Mouse (Mus musculus) kidney, postnatal 4 days (tissue): ENCODE measurements at regions not wholly inside any gene's neighbourhood (a gene's known extent, or its start where the extent isn't known, plus 50 kb on each side); places are given as distances from the start of the nearest gene placed in this dataset.
A peak's percentile ranks its signal among the peaks of the same experiment; 100 is the strongest.
"Not testable (repeated sequence)": the region's sequence is repeated elsewhere in the genome, so short reads cannot be mapped to it uniquely, and the experiment has no call there.

Experiments
- DNase-seq, 2 experiments: peaks; one replicate each; pipeline ENCODE4 v3.0.0; 2021; ENCODE audit warnings: mixed read lengths in 2 of 2

DNA sequence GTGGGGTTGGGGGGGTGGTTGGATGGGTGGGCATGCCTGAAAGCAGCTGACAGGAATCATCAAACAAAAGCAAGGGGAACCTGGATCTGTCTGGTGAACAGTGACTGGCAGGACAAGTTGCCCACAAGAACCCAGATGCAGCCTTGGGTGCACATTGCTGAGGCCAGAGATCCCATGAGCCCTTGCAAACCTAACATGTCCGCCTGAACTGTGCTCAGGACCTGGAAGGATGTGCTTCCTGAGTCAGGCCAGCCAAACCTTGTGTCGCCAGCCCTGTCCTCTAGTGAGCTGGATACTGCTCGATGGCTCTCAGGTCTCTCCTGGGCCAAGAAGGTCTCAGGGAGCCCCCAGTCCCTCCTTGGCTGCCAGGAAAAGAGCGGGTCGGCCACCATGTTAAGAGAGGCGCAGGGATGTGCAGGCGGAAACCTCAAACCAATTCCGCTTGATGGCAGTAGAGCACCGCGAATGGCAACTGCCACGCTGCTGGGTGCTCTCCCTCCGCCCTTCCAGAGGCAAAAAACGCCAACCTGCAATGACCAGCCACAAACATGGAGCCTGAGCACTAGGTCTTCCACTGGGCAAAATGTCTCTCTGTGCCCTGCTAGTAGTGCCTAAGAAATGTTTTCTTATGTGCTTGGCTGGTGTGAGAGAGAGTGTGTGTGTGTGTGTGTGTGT lies 140.2 kb downstream of the Pls3 start:
- DNase-seq: peak in 1 of 2 experiments; percentile 84

DNA sequence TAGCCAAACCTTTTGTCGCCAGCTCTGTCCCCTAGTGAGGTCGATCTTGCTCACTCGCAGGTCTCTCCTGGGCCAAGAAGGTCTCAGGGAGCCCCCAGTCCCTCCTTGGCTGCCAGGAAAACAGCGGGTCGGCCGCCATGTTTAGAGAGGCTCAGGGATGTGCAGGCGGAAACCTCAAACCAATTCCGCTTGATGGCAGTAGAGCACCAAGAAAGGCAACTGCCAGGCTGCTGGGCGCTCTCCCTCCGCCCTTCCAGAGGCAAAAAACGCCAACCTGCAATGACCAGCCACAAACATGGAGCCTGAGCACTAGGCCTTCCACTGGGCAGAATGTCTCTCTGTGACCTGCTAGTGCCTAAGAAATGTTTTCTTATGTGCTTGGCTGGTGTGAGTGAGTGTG lies 141.3 kb downstream of the Pls3 start:
- DNase-seq: peak in 1 of 2 experiments; percentile 94

DNA sequence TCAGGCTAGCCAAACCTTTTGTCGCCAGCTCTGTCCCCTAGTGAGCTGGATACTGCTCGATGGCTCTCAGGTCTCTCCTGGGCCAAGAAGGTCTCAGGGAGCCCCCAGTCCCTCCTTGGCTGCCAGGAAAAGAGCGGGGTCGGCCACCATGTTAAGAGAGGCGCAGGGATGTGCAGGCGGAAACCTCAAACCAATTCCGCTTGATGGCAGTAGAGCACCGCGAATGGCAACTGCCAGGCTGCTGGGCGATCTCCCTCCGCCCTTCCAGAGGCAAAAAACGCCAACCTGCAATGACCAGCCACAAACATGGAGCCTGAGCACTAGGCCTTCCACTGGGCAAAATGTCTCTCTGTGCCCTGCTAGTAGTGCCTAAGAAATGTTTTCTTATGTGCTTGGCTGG lies 145.2 kb downstream of the Pls3 start:
- peak in 1 of 2 experiments; percentile 86 for DNase-seq

DNA sequence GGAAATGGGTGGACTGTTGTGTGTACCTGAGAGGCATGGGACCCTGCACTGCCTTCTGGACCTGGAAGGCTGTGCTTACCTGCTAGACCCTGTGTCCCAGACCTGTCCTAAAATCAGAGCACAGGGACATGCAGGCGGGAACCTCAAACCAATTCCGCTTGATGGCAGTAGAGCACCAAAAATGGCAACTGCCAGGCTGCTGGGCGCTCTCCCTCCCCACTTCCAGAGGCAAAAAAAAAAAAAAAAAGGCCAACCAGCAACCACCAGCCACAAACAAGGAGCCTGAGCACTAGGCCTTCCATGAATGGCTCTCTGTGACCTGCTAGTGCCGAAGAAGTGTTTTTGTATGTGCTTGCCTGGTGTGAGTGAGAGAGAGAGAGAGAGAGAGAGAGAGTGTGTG lies 146.5 kb downstream of the Pls3 start:
- DNase-seq: peak in 1 of 2 experiments; percentile 70

DNA sequence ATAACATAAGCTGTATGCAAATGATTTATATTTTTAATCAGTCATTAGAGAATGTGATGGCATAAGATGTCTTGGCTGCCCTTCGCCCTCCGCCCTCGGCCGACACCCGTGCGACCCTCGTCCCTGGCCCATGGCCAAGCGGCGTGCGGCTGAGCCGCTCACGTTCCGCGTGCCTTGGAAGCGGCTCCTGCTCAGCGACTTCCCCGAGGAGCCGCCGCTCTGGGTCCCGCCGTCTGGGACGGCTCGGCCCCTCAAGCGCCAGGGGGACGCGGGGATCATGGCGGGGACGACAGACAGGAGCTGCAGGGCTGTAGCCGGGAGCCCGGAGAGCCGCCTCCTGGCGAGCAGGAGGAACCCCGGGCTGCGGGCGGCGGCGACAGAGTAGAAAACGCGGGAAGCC lies 145.5 kb upstream of the Rab39b start:
- peak in 1 of 2 experiments; percentile 7 for DNase-seq

DNA sequence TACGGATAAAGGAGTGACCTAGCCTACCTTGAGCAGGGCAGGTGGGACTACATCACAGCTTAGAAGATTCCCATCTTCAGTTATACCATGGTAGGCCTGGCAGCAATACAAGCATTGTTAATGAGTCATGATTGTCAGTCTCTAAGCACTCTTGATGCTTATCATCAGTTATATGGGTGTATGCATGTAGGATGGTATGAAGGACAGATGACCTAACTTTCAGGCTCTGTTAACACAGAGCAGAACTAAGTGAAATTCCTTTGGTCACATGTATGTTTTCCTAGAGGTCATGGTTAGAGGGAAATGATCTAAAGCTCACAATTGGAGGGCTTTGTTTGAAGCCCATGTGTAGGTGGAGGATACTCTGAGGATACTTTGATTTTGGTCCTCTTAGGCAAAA lies 121.9 kb upstream of the Rab39b start:
- no peak for DNase-seq

DNA sequence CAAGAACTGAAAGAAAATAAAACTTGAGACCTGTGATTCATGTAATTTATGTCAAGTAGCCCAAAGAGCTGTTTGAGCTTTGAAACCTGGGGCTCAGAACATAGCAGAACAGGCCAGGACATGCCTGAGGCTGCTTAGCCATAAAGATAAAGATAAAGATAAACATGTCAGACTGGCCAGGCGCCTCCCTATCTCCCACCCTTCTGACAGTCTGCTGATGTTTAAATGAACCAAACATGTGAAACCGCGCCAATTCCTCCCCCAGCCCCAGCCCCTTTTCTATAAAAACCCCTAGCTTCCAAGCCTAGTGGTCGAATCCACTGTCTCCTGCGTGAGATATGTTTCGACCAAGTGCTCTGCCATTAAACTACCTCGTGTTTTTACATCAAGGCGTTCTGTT lies 97.2 kb upstream of the Rab39b start:
- DNase-seq: not testable (repeated sequence)

DNA sequence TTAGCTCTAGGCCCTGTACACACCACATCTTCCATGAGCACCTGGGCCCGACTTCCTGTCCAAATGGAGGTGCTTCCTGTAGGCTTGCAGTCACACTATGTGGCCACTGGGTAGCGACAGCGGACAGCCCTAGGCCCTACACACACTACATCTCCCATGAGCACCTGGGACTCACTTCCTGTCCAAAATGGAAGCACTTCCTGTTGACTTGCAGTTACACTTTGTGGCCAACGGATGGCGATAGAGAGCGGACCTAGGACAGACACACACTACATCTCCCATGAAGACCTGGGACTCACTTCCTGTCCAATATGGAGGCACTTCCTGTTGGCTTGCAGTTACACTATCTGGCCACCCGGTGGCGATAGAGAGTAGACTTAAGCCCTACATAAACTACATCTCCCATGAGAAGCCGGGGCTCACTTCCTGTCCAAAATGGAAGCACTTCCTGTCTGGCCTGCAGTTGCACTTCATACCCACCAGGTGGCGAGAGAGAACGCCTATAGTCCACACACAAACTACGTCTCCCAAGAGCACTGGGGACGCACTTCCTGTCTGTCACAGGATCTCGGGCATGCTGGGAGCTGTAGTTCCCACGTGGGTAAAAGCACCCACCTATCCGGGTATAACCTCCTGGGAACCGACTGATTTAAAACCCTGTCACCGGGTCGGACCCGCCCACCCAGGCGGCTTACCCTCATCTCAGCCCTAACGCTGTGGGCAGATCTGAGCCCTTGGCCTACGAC lies 96.1 kb upstream of the Rab39b start:
- DNase-seq: peak; percentile 88 to 93

DNA sequence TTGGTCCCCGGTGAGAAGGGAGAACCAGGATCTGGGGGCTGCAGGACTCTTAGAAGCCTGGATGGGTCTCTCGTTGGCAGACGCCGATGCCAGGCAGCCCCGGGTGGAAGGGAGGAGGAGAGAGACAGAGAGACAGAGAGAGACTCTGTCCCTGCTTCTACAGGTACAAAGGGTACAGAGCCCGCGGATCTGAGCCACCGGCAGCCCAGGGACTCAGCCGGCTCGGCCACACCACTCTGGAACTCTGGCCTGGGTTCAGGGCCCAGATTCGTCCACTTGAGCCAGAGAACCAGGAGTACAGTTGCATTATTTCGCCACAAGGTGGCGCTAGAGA lies 95.5 kb upstream of the Rab39b start:
- DNase-seq: no peak

DNA sequence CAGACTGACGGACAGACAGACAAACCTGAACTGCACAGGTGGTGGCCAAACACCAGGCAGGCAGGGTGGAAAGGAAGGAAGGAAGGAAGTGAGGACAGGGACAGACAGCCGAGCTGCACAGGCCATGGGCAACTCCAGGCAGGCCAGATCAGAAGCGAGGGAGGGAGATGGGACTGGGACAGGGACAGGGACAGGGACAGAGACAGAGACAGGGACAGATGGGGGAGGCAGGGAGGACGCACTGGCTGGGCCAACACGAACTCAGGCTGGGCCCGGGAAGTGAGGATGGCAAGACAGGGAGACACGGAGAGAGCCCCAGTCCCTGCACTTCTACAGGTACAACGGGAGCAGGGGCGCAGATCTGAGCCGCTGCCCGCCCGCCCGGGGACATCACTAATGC lies 94.9 kb upstream of the Rab39b start:
- peak in 1 of 2 experiments; percentile 32 for DNase-seq

DNA sequence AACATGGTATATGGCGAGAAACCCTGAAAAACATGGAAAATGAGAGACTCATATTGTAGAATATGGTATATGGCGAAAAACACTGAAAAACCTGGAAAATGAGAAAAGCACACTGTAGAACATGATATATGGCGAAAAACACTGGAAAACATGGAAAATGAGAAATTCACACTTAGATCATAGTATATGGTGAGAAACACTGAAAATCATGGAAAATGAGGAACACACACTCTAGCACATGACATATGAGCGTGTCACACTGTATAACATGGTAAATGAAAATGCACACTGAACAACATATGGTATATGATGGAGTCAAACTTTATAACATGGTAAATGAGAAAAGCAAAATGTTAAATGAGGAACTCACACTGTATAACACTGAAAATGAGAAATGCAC lies 89.6 kb upstream of the Rab39b start:
- peak in 1 of 2 experiments; percentile 2 for DNase-seq

DNA sequence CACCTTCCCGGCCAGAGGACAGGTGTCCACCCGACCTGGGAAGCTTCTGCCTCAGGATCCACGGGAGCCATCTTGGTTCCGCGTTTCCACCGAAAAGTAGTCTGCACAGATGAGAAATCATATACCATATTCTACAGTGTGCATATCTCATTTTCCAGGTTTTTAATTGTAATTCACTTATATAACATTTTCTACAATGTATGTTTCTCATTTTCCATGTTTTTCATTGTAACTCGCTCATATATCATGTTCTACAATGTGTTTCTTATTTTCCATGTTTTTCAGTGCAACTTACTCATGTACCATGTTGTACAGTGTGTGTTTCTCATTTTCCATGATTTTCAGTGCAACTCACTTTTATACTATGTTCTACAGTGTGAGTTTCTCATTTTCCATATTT lies 65.4 kb upstream of the Rab39b start:
- DNase-seq: peak; percentile 1 to 22
